Mouse (Mus musculus): ENCODE measurements around the gene Ovol3. TPM values are rescaled to one million over a fixed set of nuclear protein-coding genes. Genes with fewer than 3 reads are reported as not detected.
A peak's percentile ranks its signal among the peaks of the same experiment; 100 is the strongest.

The Ovol3 gene
- polyA plus RNA-seq, 1 experiment = not detected

DNA sequence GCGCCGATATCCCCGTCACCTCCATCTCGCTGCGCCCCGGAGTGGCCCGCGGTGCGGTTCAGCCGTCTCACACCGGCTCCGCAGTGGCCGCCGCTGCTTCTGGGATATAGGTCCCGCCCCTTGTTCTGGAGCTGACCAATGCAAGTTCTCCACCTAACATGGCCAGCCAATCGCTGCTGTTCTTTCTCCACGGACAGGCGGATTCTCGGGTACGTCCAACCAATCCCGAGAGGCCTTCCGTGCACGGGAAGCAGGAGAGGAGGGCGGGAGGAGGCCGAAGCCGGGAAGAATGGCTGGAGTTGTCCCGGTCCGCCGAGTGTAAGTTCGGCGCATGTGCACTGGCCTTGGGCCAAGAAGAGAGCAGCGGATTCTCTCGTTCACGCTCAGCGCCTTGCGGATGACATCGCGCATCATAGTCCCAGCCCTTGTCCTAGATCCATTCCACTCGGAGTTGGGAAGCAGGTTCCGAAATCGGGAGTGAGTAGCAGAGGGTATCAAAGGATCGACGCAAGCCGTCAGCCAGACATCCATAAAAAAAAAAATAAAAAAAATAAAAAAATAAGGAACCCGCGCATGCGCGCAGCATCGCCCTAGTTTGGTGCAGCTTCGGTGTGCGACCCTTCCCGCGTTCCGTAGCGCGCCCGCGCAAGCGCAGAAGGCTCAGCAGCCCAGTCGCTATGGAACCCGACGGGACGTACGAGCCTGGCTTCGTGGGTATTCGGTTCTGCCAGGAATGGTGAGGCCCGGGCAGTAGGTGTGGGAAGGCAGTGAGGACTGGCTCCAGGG lies 3.7 kb downstream of the Ovol3 start, which contains the start of the genes Polr2i and Tbcb:
TSS of gene Polr2i (plus strand) at position 280 of the 786 bp plus-strand sequence.
TSS of gene Tbcb (minus strand) at position 604 of the 786 bp plus-strand sequence.
- Histone ChIP-seq H3K4me3 (ENCODE audit: insufficient read depth, low read length) (peak within 1 kb of the TSS; percentile 78), H3K27ac (ENCODE audit: insufficient read depth, low read depth, low read length) (peak within 1 kb of the TSS; percentile 84), H3K4me1 (ENCODE audit: control insufficient read depth, insufficient read depth, low read length) (0 out of 2 replicates have a peak, but pooled peaks cover 4% of the 10 kb centered on the region)
- no peak for TF ChIP-seq CTCF (IDR thresholded peaks at IDR 0.05; ENCODE audit: low read depth, low read length)
- peak; percentile 62; the same call in 1 of the 2 replicates for TF ChIP-seq POLR2A (IDR thresholded peaks at IDR 0.05; ENCODE audit: borderline replicate concordance, low read depth, low read length)

DNA sequence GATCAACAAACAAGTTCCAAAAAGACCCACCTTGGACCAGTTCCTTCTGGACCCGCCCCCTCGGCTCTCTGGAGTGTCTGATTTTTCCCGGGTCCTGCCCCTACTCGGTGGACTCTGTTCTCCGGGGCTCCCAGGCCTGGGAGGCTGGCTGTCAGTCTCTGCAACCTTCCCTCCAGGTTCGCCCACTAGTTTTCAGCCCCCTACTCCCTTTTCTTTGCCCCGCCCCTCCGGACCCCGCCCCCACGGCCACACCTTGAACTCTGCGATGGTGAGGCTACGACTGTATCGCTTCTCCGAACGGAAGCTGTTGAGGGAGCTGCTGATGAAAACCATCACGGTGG lies 4.2 kb downstream of the Ovol3 start:
- TF ChIP-seq CTCF (IDR thresholded peaks at IDR 0.05; ENCODE audit: low read depth, low read length) (no peak), POLR2A (IDR thresholded peaks at IDR 0.05; ENCODE audit: borderline replicate concordance, low read depth, low read length) (no peak)
- Histone ChIP-seq H3K4me3 (ENCODE audit: insufficient read depth, low read length) (peak overlapping the region; percentile 78), H3K27ac (ENCODE audit: insufficient read depth, low read depth, low read length) (no peak overlapping the region), H3K4me1 (ENCODE audit: control insufficient read depth, insufficient read depth, low read length) (0 out of 2 replicates have a peak, but pooled peaks cover 4% of the 10 kb centered on the region)

DNA sequence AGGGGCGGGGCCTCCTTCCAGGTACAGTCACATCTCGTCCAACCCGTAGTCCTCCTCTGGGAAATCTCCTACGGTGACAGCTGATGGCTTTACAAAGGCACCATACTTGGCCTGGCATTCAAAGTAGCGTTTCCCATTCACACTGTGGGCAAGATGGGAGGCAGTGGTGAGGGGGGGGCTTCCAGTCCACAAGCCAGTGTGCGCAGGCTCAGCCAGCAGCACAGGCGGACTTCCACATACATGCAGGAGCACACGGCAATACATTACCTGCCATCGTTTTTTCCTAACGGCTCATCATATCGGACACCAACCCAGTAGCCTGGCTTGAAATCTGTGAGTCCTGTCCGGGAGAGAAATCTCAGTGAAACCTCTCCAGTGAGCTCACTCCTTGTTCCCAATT lies 11.3 kb downstream of the Ovol3 start:
- TF ChIP-seq CTCF (IDR thresholded peaks at IDR 0.05; ENCODE audit: low read depth, low read length) = no peak
- TF ChIP-seq POLR2A (IDR thresholded peaks at IDR 0.05; ENCODE audit: borderline replicate concordance, low read depth, low read length) = no peak
- Histone ChIP-seq H3K4me3 (ENCODE audit: insufficient read depth, low read length) (no peak overlapping the region), H3K4me1 (ENCODE audit: control insufficient read depth, insufficient read depth, low read length) (peaks cover 7% of the 10 kb centered on the region), H3K27ac (ENCODE audit: insufficient read depth, low read depth, low read length) (no peak overlapping the region)

- H3K27ac ChIP-seq (ENCODE audit: insufficient read depth, low read depth, low read length) = no peak overlapping the region
- peaks cover 12% of the 10 kb centered on the region for H3K4me1 ChIP-seq (ENCODE audit: control insufficient read depth, insufficient read depth, low read length)
- no peak overlapping the region for H3K4me3 ChIP-seq (ENCODE audit: insufficient read depth, low read length)
- TF ChIP-seq POLR2A (IDR thresholded peaks at IDR 0.05; ENCODE audit: borderline replicate concordance, low read depth, low read length) (no peak), CTCF (IDR thresholded peaks at IDR 0.05; ENCODE audit: low read depth, low read length) (no peak)
Measured at GRCm38 (mm10) chr7:30222205-30222604, 13.3 kb downstream of the Ovol3 start.

- H3K4me1 ChIP-seq (ENCODE audit: control insufficient read depth, insufficient read depth, low read length) = peaks cover 13% of the 10 kb centered on the region
- no peak overlapping the region for H3K27ac ChIP-seq (ENCODE audit: insufficient read depth, low read depth, low read length)
- H3K4me3 ChIP-seq (ENCODE audit: insufficient read depth, low read length) = no peak overlapping the region
- TF ChIP-seq POLR2A (IDR thresholded peaks at IDR 0.05; ENCODE audit: borderline replicate concordance, low read depth, low read length) (no peak), CTCF (IDR thresholded peaks at IDR 0.05; ENCODE audit: low read depth, low read length) (no peak)
Measured at GRCm38 (mm10) chr7:30221433-30221832, 14.1 kb downstream of the Ovol3 start.

DNA sequence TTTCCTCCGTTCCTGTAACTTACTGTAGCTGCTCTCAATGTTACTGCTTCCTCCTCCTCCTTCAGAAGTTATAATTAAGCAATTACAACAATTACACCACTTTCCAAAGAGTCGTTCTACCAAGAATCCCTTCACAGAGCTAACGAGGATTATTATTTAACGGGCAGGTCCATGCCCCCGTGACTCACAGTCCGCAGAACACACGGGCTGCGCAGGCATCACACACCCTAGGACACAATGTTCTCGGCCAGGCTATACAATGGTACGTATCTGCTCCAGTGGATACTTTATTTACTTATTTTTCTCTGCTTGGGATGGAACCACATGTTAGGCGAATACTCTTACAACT lies 15.5 kb downstream of the Ovol3 start:
- H3K4me3 ChIP-seq (ENCODE audit: insufficient read depth, low read length) = peak overlapping the region; percentile 36; the same call in 1 of the 2 replicates
- H3K4me1 ChIP-seq (ENCODE audit: control insufficient read depth, insufficient read depth, low read length) = peaks cover 13% of the 10 kb centered on the region
- H3K27ac ChIP-seq (ENCODE audit: insufficient read depth, low read depth, low read length) = no peak overlapping the region
- TF ChIP-seq POLR2A (IDR thresholded peaks at IDR 0.05; ENCODE audit: borderline replicate concordance, low read depth, low read length) (no peak), CTCF (IDR thresholded peaks at IDR 0.05; ENCODE audit: low read depth, low read length) (no peak)

- peaks cover 13% of the 10 kb centered on the region for H3K4me1 ChIP-seq (ENCODE audit: control insufficient read depth, insufficient read depth, low read length)
- peak overlapping the region; percentile 36 for H3K4me3 ChIP-seq (ENCODE audit: insufficient read depth, low read length)
- TF ChIP-seq CTCF (IDR thresholded peaks at IDR 0.05; ENCODE audit: low read depth, low read length) (no peak), POLR2A (IDR thresholded peaks at IDR 0.05; ENCODE audit: borderline replicate concordance, low read depth, low read length) (no peak)
- no peak overlapping the region for H3K27ac ChIP-seq (ENCODE audit: insufficient read depth, low read depth, low read length)
Measured at GRCm38 (mm10) chr7:30219293-30220007, 16.1 kb downstream of the Ovol3 start.

- H3K4me1 ChIP-seq (ENCODE audit: control insufficient read depth, insufficient read depth, low read length) = peaks cover 13% of the 10 kb centered on the region
- no peak overlapping the region for H3K27ac ChIP-seq (ENCODE audit: insufficient read depth, low read depth, low read length)
- H3K4me3 ChIP-seq (ENCODE audit: insufficient read depth, low read length) = no peak overlapping the region
- no peak for TF ChIP-seq POLR2A (IDR thresholded peaks at IDR 0.05; ENCODE audit: borderline replicate concordance, low read depth, low read length)
- TF ChIP-seq CTCF (IDR thresholded peaks at IDR 0.05; ENCODE audit: low read depth, low read length) = no peak
Measured at GRCm38 (mm10) chr7:30217277-30217676, 18.2 kb downstream of the Ovol3 start.

DNA sequence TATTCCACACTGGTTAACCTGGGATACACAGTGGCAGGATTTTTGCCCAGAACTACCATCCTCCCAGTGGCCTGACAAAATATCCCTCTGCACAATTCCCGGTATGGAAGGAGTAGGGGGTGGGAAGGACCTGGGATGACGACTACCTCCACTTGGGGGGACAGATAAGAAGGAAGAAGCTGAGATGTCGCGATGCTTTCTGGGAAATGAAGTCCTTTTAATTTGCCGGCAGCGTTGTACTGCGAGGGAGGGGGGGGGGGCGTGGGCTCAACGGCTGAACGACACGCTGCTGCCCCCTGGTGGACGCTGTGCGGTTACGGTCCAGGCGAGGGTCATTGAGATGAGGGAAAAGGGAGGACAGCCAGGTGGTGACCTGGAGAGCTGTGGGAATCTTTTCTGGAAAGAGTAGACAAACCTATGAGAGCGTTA lies 18.8 kb downstream of the Ovol3 start:
- Histone ChIP-seq H3K27ac (ENCODE audit: insufficient read depth, low read depth, low read length) (no peak overlapping the region), H3K4me1 (ENCODE audit: control insufficient read depth, insufficient read depth, low read length) (peaks cover 13% of the 10 kb centered on the region), H3K4me3 (ENCODE audit: insufficient read depth, low read length) (peak overlapping the region; percentile 14; the same call in 1 of the 2 replicates)
- TF ChIP-seq CTCF (IDR thresholded peaks at IDR 0.05; ENCODE audit: low read depth, low read length) (peak; percentile 78), POLR2A (IDR thresholded peaks at IDR 0.05; ENCODE audit: borderline replicate concordance, low read depth, low read length) (no peak)

- no peak overlapping the region for H3K4me3 ChIP-seq (ENCODE audit: insufficient read depth, low read length)
- peaks cover 13% of the 10 kb centered on the region for H3K4me1 ChIP-seq (ENCODE audit: control insufficient read depth, insufficient read depth, low read length)
- no peak overlapping the region for H3K27ac ChIP-seq (ENCODE audit: insufficient read depth, low read depth, low read length)
- TF ChIP-seq CTCF (IDR thresholded peaks at IDR 0.05; ENCODE audit: low read depth, low read length) (no peak), POLR2A (IDR thresholded peaks at IDR 0.05; ENCODE audit: borderline replicate concordance, low read depth, low read length) (no peak)
Measured at GRCm38 (mm10) chr7:30215875-30216274, 19.6 kb downstream of the Ovol3 start.
